Mouse (Mus musculus): ENCODE measurements around the gene Camk2b. TPM values are rescaled to one million over a fixed set of nuclear protein-coding genes. Genes with fewer than 3 reads are reported as not detected.
"Not testable (repeated sequence)": the region's sequence is repeated elsewhere in the genome, so short reads cannot be mapped to it uniquely, and the experiment has no call there.

Camk2b gene
- total RNA-seq, 2 experiments from 2014 or later: 644 to 664 TPM

GRCm38 (mm10) chr11:6018218-6019010, 47.7 kb downstream of the Camk2b start:
- intact Hi-C loops (cut with DNase I): loop anchor here (5.0 kb wide), 2 partner anchors 44 to 99 kb away; no protein-coding TSS in a partner anchor
- peak; percentile 67 to 76 for DNase-seq (ENCODE audit: low spot score in 2 of 2)

GRCm38 (mm10) chr11:6017484-6018140, 48.5 kb downstream of the Camk2b start:
- intact Hi-C loops (cut with DNase I): loop anchor here (2.0 to 5.0 kb wide), 3 partner anchors 17 to 100 kb away; no protein-coding TSS in a partner anchor
- no peak for DNase-seq (ENCODE audit: low spot score in 2 of 2)

GRCm38 (mm10) chr11:6016797-6017395, 49.3 kb downstream of the Camk2b start:
- intact Hi-C loops (cut with DNase I): loop anchor here (2.0 to 5.0 kb wide), 3 partner anchors 16 to 100 kb away; no protein-coding TSS in a partner anchor
- no peak for DNase-seq (ENCODE audit: low spot score in 2 of 2)

- intact Hi-C loops (cut with DNase I): loop anchor here (2.0 to 5.0 kb wide), 3 partner anchors 16 to 101 kb away; no protein-coding TSS in a partner anchor
- DNase-seq (ENCODE audit: low spot score in 2 of 2): no peak
Observed at GRCm38 (mm10) chr11:6016368-6016767, 49.8 kb downstream of the Camk2b start.

GRCm38 (mm10) chr11:6015011-6015431, 51.1 kb downstream of the Camk2b start:
- intact Hi-C loops (cut with DNase I): loop anchor here (5.0 kb wide), 2 partner anchors 47 to 102 kb away; no protein-coding TSS in a partner anchor
- DNase-seq (ENCODE audit: low spot score in 2 of 2): no peak

GRCm38 (mm10) chr11:6013359-6013758, 52.8 kb downstream of the Camk2b start:
- intact Hi-C loops (cut with DNase I): no loop called here
- DNase-seq (ENCODE audit: low spot score in 2 of 2): no peak

GRCm38 (mm10) chr11:6011879-6012278, 54.3 kb downstream of the Camk2b start:
- no peak for DNase-seq (ENCODE audit: low spot score in 2 of 2)
- intact Hi-C loops (cut with DNase I): no loop called here

GRCm38 (mm10) chr11:6010751-6011482, 55.2 kb downstream of the Camk2b start:
- DNase-seq (ENCODE audit: low spot score in 2 of 2); intact Hi-C loops (cut with DNase I): not testable (repeated sequence)

- DNase-seq (ENCODE audit: low spot score in 2 of 2); intact Hi-C loops (cut with DNase I): not testable (repeated sequence)
Observed at GRCm38 (mm10) chr11:6007779-6008128, 58.4 kb downstream of the Camk2b start.

GRCm38 (mm10) chr11:6007010-6007778, 59.0 kb downstream of the Camk2b start:
- DNase-seq (ENCODE audit: low spot score in 2 of 2); intact Hi-C loops (cut with DNase I): not testable (repeated sequence)

GRCm38 (mm10) chr11:6006351-6007009, 59.7 kb downstream of the Camk2b start:
- intact Hi-C loops (cut with DNase I); DNase-seq (ENCODE audit: low spot score in 2 of 2): not testable (repeated sequence)

- DNase-seq (ENCODE audit: low spot score in 2 of 2); intact Hi-C loops (cut with DNase I): not testable (repeated sequence)
Observed at GRCm38 (mm10) chr11:6005374-6006043, 60.7 kb downstream of the Camk2b start.

- intact Hi-C loops (cut with DNase I): loop anchor here (5.0 kb wide), 1 partner anchor 59 kb away; no protein-coding TSS in a partner anchor
- no peak for DNase-seq (ENCODE audit: low spot score in 2 of 2)
Observed at GRCm38 (mm10) chr11:6003046-6003639, 63.0 kb downstream of the Camk2b start.

- intact Hi-C loops (cut with DNase I): loop anchor here (2.0 to 5.0 kb wide), 2 partner anchors 15 to 60 kb away; no protein-coding TSS in a partner anchor
- DNase-seq (ENCODE audit: low spot score in 2 of 2): peak; percentile 56 to 71
Observed at GRCm38 (mm10) chr11:6001981-6002649, 64.0 kb downstream of the Camk2b start.

- DNase-seq (ENCODE audit: low spot score in 2 of 2): no peak
- intact Hi-C loops (cut with DNase I): loop anchor here (2.0 to 5.0 kb wide), 2 partner anchors 16 to 61 kb away; no protein-coding TSS in a partner anchor
Observed at GRCm38 (mm10) chr11:6000961-6001682, 65.0 kb downstream of the Camk2b start.
